Mouse (Mus musculus) frontal cortex, adult 2 months (tissue): ENCODE data around the gene Cldn34b1. TPM values are rescaled to one million over a fixed set of nuclear protein-coding genes. Genes with fewer than 3 reads are reported as not detected.
"Not testable (repeated sequence)": the region's sequence is repeated elsewhere in the genome, so short reads cannot be mapped to it uniquely, and the experiment has no call there.

ENCODE experiments used
- DNase-seq, 2 experiments: peaks; one replicate each; pipeline ENCODE4 v3.0.0; 2022; ENCODE audit warnings: low spot score in 1 of 2; ENCODE audit errors: extremely low spot score in 1 of 2
- polyA plus RNA-seq: library from polyadenylated mRNA; depleted of rRNA; stranded (reverse); fragments of >200 nt; gene quantifications from 2 replicates; pipeline ENCODE4 v1.2.3, GENCODE M21; 2012; rRNA removed

Gene Cldn34b1
- polyA plus RNA-seq = not detected in 2 replicates

GRCm38 (mm10) chrX:154890167-154890566 lies at the start of gene Cldn34b1:
Gene Cldn34b1 (minus strand): TSS chrX:154890267.
- DNase-seq = not testable (repeated sequence)

DNA sequence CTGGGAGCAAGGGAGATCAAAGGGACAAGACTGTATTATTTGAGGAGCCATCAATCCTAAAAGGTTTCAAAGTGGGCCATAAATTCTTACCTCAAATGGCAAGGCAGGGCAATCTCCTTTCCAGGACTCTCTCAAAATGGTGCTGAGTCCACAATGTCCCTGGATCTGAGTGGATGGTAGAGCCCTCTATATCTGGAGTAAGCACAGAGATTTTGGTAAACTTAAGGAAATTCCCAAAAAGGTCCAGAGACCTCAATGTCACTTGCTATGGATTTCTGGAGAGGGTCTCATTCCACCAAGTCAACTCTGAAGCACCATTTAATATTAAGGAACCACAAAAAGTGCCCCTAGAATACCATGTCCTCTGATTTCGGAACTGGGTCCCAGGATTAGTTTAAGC lies 45.8 kb upstream of the Cldn34b1 start, which contains the start of gene Magea6:
Magea6 (minus strand) TSS at position 101 of the 400 bp plus-strand sequence.
- not testable (repeated sequence) for DNase-seq

Other genes starting within 250 kb of the Cldn34b1 start
- not detected in 2 replicates for gene Magea6, start 45.7 kb upstream of the Cldn34b1 start, polyA plus RNA-seq
- not detected in 2 replicates for gene Magea3, start 59.2 kb upstream of the Cldn34b1 start, polyA plus RNA-seq
- not detected in 2 replicates for gene Magea8, start 105.6 kb upstream of the Cldn34b1 start, polyA plus RNA-seq
- gene Magea5, start 172.9 kb upstream of the Cldn34b1 start, polyA plus RNA-seq = not detected in 2 replicates
- not detected in 2 replicates for gene Magea1, start 199.5 kb upstream of the Cldn34b1 start, polyA plus RNA-seq
- gene Magea2, start 203.4 kb upstream of the Cldn34b1 start, polyA plus RNA-seq = not detected in 2 replicates
- not detected in 2 replicates for gene Cldn34b2, start 238.1 kb upstream of the Cldn34b1 start, polyA plus RNA-seq